Mouse (Mus musculus): ENCODE results near the gene Tssk6. TPM values are rescaled to one million over a fixed set of nuclear protein-coding genes. Genes with fewer than 3 reads are reported as not detected.
A peak's percentile ranks its signal among the peaks of the same experiment; 100 is the strongest.
"Not testable (repeated sequence)": the region's sequence is repeated elsewhere in the genome, so short reads cannot be mapped to it uniquely, and the experiment has no call there.

Gene Tssk6
- total RNA-seq, 4 experiments from 2014 or later = 0.34 to 0.59 (median 0.38) TPM

GRCm38 (mm10) chr8:69919010-69919409, 17.0 kb downstream of the Tssk6 start:
- peak; percentile 76 for DNase-seq

DNA sequence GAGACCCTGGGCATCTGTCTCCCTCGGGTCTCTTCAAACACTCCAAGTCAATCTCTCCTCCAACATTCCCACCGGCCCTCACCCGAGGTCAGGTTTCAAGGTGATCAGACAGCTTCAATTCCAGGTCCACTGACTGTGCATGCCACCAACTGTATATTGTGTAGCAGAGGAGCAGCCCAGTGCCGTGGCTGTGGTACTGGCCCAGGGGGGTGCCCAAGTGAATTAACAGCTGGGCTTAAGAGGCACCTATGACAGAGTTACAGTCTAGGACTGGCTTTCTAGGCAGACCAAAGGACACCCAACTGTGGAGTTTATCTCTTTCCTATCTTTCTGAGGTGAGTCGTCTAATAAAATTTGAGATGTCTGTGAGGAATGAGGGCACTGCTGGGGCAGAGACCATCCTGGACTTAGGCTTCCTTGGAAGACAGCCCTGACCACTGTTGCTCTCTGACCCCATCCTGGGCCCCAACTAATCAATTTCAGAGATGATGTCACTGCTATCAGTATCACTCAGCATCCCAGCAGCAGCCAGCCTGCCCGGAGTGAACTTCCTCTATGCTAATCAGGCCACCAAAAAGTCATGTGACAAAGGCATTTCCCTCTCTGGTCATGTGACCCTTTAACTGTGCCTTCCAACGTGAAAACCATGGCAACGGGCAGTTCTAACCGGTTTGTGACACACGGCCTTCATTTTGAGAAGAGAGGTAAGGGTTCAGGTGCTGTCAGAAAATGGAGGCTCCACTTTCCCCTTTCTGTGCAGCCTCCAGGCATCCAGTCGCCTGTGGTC, 18.1 kb downstream of the Tssk6 start:
- DNase-seq = peak; percentile 56

GRCm38 (mm10) chr8:69921141-69921540, 19.2 kb downstream of the Tssk6 start:
- no peak for DNase-seq

GRCm38 (mm10) chr8:69923986-69924385, 22.0 kb downstream of the Tssk6 start:
- no peak for DNase-seq

- DNase-seq = no peak
Observed at GRCm38 (mm10) chr8:69926901-69927300, 24.9 kb downstream of the Tssk6 start.

- DNase-seq = no peak
Observed at GRCm38 (mm10) chr8:69933811-69934210, 31.8 kb downstream of the Tssk6 start.

GRCm38 (mm10) chr8:69934582-69934981, 32.6 kb downstream of the Tssk6 start:
- DNase-seq = no peak

GRCm38 (mm10) chr8:69935431-69935830, 33.4 kb downstream of the Tssk6 start:
- DNase-seq = no peak

- DNase-seq = no peak
Observed at GRCm38 (mm10) chr8:69936050-69936794, 34.2 kb downstream of the Tssk6 start.

DNA sequence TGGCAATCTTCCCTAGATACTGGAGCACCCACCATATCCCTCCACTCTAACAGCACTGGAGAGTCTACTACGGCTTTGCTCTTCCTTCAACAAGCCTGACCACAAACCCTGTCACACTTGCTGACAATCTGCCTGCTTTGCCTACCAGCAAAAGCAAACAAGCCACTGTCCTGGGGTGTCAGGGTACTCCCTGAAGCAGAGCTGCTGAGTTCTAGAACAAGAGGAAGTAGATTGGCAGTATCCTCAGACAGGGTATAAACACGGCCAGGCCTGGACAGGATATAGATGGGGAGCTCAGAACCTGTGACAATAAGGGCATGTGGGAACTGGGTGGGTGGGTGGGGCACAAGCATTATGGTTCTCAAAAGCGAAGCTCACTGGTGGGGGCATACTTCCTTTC, 35.5 kb downstream of the Tssk6 start:
- DNase-seq = no peak

DNA sequence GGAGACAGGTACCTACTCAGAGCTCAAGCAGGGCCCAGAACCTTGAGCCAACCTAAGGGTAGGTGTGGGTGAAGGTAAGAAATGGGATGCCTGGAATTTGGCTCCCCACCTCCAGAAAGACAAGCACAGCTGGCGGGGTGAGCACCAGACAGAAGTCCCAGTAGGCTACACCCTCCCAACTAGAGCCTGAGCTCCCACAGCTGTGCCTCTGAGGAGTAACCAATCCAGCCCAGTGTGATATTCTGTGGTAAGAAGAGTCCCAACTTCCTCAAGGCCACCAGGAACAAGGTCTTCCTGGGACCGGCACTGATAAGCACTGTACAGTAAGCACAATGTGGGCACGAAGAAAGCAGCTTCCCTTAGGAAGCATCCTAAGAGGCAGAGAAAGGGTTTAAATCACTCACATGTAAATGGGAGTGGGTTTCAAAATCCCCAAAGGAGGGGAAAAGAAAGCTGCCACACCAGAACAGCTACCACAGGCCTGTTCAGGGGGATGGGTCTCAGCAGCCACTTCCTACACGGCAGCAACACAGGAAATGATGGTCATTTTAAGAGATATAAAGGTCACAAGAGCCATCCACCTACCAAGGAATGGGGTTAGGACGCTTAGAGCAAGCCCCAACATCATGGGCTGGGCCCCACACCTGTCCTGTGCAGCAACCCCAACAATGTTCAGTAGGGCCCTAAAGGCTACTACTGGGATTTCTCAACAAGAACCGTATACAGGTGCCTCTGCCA, 36.4 kb downstream of the Tssk6 start:
- DNase-seq = no peak

GRCm38 (mm10) chr8:69939633-69940032, 37.6 kb downstream of the Tssk6 start:
- no peak for DNase-seq

DNA sequence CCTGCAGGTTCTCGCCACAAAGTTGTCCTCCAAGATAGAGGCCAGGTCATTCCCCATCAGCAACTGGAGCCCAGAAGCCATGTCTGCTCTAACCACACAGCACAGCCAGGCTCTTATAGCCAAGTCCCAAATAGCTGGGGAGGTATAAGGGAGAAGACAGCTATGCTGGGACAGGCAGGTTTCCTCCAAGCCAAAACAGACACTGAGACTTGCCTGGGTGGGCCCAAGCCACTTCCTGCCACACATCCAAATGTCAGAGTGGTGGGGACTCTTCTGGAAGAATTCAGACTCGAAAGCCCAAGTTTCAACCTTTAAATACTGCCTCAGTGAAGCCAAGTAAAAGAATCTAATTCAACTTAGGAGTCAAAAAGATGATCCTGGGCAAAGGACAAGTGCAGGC, 38.4 kb downstream of the Tssk6 start:
- no peak for DNase-seq

- not testable (repeated sequence) for DNase-seq
Observed at GRCm38 (mm10) chr8:69942495-69942894, 40.5 kb downstream of the Tssk6 start.

GRCm38 (mm10) chr8:69950300-69950699, 48.3 kb downstream of the Tssk6 start:
- DNase-seq = no peak

Other genes with a start within 250 kb of the Tssk6 start
- gene Zfp964, start 247.7 kb upstream of the Tssk6 start, total RNA-seq (2022) = 1 to 10 TPM; 2.4 to 3.6 (median 3.3) TPM
- gene Zfp869, start 191.5 kb upstream of the Tssk6 start, total RNA-seq (2022) = 10 to 100 TPM; 22.4 to 28.2 (median 25.8) TPM
- gene Zfp963, start 152.2 kb upstream of the Tssk6 start, total RNA-seq (2022) = 1 to 10 TPM; 4.0 to 5.6 (median 4.7) TPM
- gene Gm20422, start 127.3 kb upstream of the Tssk6 start, total RNA-seq (2022) = 1 to 10 TPM in 3 of 4 experiments, under 1 TPM in 1; 0.52 to 3.2 (median 2.6) TPM
- gene Atp13a1, start 111.0 kb upstream of the Tssk6 start, total RNA-seq (2022) = 10 to 100 TPM; 38.4 to 44.3 (median 40.4) TPM
- gene Zfp866, start 111.0 kb upstream of the Tssk6 start, total RNA-seq (2022) = 10 to 100 TPM; 22.8 to 34.3 (median 28.7) TPM
- 10 to 100 TPM; 14.3 to 23.7 (median 18.9) TPM for gene Gmip, start 93.5 kb upstream of the Tssk6 start, total RNA-seq (2022)
- 1 to 10 TPM; 2.4 to 4.8 (median 3.6) TPM for gene Lpar2, start 79.8 kb upstream of the Tssk6 start, total RNA-seq (2022)
- gene Pbx4, start 69.7 kb upstream of the Tssk6 start, total RNA-seq (2022) = 1 to 10 TPM; 1.7 to 3.7 (median 2.7) TPM
- gene Cilp2, start 14.5 kb upstream of the Tssk6 start, total RNA-seq (2022) = under 1 TPM in 2 of 4 experiments, not detected in 2; 0.06 to 0.08 TPM
- 100 to 1,000 TPM; 102 to 174 (median 123) TPM for gene Ndufa13, start 374 bp downstream of the Tssk6 start, total RNA-seq (2022)
- gene Yjefn3, start 528 bp downstream of the Tssk6 start, total RNA-seq (2022) = 1 to 10 TPM in 1 of 4 experiments, under 1 TPM in 1, not detected in 2; 0.38 to 1.3 TPM
- gene Gatad2a, start 94.2 kb downstream of the Tssk6 start, total RNA-seq (2022) = 100 to 1,000 TPM in 3 of 4 experiments, 10 to 100 TPM in 1; 99.1 to 124 (median 106) TPM
- 10 to 100 TPM; 58.7 to 77.4 (median 63.3) TPM for gene Mau2, start 140.6 kb downstream of the Tssk6 start, total RNA-seq (2022)
- 10 to 100 TPM; 31.6 to 53.3 (median 39.2) TPM for gene Sugp1, start 140.6 kb downstream of the Tssk6 start, total RNA-seq (2022)
- 1 to 10 TPM in 2 of 4 experiments, under 1 TPM in 2; 0.17 to 1.2 (median 0.85) TPM for gene Tm6sf2, start 170.7 kb downstream of the Tssk6 start, total RNA-seq (2022)
- 1 to 10 TPM in 2 of 4 experiments, under 1 TPM in 2; 0.21 to 1.9 (median 0.92) TPM for gene Hapln4, start 181.3 kb downstream of the Tssk6 start, total RNA-seq (2022)
- 1 to 10 TPM in 1 of 4 experiments, under 1 TPM in 3; 0.20 to 1.5 (median 0.36) TPM for gene Ncan, start 218.7 kb downstream of the Tssk6 start, total RNA-seq (2022)
- 10 to 100 TPM; 24.5 to 26.7 (median 25.1) TPM for gene Nr2c2ap, start 229.1 kb downstream of the Tssk6 start, total RNA-seq (2022)
- gene Rfxank, start 237.0 kb downstream of the Tssk6 start, total RNA-seq (2022) = 10 to 100 TPM; 15.9 to 24.7 (median 21.9) TPM
- 10 to 100 TPM; 49.9 to 65.3 (median 59.3) TPM for gene Borcs8, start 237.3 kb downstream of the Tssk6 start, total RNA-seq (2022)
- gene Mef2b, start 237.5 kb downstream of the Tssk6 start, total RNA-seq (2022) = 1 to 10 TPM in 2 of 4 experiments, under 1 TPM in 2; 0.70 to 1.4 (median 0.99) TPM